Mouse (Mus musculus): Measurements from ENCODE around the gene Tbc1d22a. TPM values are rescaled to one million over a fixed set of nuclear protein-coding genes. Genes with fewer than 3 reads are reported as not detected.

Tbc1d22a gene
- polyA plus RNA-seq, 3 experiments from 2014 or later = 10.6 to 12.5 (median 11.6) TPM

DNA sequence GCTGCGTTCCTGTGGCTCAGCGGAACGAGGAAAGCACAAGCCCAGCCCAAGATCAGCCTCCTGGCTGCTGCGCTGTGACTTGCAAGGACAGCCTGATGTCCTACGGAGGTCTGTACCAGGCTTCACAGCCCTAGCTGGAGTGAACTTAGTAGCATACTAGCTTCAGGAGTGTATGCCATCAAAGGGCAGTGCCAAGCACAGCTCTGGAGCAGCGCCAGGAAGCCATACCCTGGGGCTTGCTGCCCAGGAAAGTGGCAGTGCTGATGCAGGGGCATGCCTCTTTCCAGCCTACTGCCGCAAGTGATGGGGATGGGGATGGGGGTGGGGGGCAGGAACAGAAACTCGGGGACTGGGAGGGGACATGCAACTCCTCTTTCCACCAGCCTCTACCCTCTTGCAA, 248.4 kb downstream of the Tbc1d22a start:
- no peak for ATAC-seq

DNA sequence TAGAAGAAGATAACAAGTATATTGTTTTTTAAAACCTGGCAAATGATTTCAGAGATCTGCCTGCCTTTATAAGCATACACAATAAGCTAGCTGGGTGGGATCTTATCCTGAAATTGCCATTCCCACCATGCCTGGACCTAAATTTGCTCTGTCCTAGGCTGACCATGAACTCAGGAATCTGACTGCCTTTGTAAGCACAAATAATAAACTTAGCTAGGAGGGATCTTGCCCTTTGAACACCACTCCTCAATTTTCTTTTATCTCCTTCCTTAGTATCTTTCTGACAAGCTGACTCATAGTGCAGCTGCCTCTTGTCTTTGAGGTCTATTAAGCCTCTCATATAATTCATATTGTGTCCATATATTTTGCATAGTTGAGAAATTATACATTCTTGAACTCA, 253.8 kb downstream of the Tbc1d22a start:
- no peak for ATAC-seq

DNA sequence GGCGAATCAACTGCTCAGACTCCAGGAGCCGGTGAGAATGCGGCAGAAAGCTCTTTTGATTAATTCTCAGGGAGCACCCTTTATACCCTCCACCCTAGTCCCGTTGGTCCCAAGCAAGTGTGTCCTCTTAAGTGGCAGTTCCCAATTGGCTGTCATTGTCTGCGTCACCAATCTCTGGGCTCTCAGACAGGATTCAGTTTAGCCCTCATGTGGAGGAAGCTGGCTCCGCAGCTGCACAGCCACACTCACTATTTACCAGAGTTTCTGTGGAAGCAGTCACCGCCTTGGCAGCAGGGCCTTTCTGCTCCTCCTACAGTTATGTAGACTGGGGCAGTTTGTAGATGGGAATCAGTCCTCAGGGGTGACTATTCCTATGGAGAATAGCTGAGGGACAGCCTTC, 256.9 kb downstream of the Tbc1d22a start:
- no peak for ATAC-seq

DNA sequence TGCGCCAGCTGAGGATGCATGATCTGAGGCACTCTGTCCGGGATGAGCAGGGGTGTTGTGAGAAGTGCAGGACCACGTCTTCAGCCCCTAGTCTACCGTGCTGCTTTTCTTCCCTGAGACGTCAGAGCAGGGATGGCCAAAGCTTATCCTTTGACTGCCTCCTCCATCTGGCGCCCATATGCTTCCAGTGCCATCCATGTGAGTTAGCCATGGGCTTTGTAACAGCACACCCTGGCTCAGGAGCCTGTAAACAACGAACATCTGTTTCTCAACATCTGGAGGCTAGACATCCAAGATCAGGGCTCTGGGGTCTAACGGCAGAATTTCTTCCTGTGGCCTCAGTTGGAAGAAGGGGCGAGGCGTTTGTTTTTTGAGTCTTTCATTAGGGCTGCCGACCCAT, 259.2 kb downstream of the Tbc1d22a start:
- ATAC-seq = no peak

DNA sequence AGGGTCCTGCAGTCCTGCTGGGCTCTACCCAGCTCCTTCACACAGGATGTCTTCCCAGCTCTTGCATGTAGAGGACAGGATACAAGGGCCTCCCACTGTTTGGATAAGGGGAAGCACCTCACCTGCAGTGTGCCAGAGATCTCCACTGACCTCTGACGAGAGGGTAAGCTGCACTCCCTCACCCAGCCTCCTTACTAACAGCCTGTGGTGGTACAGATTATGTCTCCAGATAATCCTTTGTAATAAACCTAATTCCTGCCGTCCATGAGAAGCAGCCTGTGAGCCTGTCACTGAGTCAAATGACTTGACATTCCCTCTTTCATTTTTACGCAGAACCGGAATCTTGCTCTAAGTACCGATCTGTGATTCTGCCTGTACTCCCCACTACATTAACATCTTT, 260.7 kb downstream of the Tbc1d22a start:
- no peak for ATAC-seq

DNA sequence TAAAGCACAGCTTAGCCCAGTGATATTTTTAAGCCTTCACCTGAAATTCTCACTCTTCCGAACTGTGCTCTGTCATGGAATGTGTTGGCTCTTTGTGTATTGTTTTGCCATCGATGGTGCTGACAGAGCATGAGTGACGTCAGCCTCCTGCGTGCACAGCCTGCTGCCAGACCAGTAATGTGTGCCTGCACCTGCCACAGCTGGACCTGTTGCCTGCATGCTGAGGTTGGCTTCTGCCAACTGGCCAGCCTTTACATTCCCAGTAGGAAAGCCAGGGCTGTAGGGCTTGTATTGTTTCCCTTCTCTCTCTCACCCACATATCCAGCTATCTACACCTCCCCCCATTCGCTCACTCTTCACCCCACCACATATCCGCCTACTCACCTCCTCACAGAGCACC, 262.2 kb downstream of the Tbc1d22a start:
- no peak for ATAC-seq

DNA sequence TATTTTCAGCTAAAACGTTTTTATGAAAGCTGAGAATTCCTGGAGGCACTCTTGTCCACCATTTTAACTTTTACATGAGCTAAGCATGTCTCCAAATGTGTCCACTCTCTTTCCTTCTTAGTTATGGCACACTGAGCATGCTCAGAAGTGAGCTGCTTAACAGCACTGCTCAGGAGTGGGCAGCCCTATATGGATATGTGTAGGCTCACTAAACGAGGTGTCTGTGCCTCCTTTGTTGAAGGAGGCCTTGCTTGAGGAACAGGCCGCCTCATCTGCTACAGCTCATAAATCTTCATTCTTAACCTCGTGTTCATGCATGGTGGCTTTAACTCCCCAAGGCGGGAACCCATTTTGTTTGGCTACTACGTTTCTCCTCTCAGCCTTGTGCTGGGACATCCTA, 262.8 kb downstream of the Tbc1d22a start:
- no peak for ATAC-seq

DNA sequence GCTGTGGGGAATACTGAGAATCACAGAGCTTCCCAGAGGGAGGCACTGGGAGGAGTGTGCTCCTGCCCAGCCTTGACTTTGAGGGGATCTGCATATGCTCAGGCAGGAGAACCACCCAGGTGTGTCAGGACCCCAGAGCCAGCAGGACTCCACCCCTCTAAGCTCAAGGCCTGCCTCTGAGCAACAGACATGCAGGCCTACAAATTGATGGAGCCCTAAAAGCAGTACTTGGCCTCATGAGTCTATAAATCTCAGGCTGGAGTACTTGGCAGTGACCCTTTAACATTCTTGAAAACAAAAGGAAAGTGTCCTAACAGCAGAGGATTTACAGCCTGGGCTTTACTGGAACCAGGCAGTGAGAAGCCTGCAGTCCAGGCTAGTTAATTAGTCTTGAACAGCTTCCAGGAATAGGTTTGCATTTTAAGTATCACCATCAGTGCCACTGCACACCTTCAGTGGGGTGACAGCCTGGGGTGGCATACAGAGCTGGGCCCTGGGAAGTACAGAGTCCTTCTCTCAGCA, 263.3 kb downstream of the Tbc1d22a start:
- ATAC-seq = no peak

DNA sequence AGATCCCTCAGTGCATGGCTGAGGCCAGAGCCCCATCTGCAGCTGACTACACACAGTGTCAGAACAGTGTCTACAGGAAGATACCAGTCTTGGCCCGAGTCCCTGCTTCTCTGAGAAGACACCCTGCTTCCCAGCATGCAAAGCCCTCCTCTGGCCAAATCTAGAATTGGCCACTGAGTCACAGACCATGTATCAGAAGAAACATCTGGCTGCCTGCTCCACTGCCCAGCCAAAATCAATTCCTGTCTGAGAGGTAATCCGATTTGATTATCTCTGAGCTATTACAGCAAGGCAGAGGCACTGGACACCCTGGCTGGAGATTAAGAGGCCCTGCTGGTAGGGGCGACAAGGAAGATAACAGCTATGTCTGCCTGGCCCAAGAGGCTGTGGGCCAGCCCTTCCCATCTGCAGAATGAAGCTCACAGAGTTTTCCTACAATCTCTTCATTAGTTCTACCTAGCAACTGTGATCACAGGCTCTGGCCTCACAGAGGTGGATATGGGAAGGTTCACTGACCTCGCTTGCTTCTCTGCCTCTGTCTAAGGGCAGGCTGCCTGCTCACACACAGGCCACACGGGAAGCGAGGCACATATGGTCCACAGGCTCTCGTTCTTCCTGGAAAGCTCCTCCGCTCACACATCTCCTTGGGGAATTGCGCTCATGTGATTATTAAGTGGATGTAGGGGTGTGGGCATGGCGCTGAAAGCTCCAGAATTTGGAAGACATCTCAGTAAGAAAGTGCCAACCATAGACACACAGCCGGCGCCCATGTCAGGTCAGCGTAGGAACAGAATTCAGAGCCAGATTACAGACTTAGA, 264.6 kb downstream of the Tbc1d22a start:
- ATAC-seq = no peak

DNA sequence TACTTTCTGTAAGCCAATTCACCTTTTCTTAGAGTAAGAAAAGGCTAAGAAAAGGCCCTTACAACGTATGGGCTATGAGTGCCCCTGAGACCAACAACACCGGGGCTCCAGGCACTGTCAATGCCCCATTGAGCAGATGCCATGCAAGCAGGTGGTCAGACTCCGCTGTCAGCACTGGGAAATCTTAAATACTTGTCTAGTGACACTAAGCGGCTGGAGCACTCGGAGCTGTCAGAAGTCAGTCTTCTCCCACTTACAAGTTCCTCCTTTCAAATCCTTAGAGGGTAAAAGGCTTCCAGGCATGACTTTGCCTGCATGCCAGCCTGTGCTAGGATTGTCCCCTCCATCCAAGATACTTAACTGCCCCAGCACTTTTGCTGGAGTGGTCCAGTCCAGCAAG, 268.1 kb downstream of the Tbc1d22a start:
- no peak for ATAC-seq

DNA sequence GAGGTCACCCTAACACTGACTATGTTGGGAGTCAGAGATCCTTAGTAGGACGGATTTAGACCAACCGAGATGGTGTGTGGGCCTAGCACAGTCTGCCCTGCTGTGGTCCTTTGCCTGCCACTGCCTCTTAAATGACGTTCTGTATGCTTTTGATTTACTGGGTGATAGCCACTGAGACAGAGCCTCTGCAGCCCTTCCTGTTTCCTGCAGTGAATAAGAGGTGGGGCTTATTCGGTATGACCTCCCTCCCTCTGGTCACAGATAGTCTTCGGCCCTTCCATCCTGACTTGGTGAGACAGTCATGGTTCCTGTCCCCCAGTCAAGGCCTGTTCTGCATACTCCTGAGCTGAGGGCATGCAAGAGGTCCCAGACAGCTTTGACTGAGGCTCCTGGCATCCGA, 271.6 kb downstream of the Tbc1d22a start:
- no peak for ATAC-seq

DNA sequence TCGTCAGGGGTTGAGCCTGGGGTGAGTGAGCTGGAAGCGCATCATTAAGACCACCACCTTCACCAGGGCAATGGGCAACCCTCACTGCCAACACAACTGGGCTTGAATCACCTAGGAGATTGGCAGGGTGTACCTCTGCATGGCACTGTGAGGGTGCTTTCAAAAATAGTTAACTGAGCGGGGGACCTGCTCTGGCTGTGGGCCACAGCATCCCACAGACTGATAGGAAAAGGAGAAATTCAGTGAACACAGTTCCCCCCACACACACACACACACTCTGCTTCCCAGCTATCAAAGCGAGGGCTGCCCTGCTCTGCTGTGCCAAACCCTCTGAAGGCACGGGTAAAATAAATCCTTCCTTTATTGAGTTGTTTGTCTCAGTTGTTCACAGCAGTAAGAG, 273.1 kb downstream of the Tbc1d22a start:
- no peak for ATAC-seq

DNA sequence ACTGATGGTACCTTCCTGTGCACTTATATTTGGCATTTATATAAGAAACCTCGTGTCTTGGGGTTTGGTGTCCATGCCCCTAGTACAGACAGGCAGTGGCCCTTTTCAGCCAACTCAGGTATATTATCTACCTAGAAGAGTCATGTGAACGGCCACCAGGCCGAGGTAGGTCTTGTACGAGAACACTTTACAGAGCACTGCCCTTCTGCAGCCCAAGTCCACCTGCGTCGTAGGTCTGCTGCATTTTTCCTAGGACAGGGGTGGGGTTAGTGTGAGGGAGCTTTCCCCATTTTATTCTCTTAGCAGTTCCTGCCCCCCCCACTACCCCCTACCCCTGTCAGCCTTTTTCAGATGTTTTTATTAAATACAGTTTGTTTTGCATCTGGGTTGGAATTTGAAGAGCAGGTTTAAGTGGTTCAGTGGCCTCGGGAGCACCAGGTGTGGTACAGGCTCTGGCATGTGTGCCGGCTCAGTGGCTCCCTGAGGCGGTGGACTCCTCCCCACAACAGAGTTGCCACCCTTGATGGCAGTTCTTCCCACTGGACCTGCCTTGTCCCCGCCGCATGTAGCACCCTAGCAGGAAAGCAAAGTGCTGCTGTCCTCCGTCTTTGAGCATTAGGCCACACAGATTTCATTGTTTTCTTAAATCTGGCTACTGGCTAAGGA, 277.3 kb downstream of the Tbc1d22a start:
- ATAC-seq = no peak

DNA sequence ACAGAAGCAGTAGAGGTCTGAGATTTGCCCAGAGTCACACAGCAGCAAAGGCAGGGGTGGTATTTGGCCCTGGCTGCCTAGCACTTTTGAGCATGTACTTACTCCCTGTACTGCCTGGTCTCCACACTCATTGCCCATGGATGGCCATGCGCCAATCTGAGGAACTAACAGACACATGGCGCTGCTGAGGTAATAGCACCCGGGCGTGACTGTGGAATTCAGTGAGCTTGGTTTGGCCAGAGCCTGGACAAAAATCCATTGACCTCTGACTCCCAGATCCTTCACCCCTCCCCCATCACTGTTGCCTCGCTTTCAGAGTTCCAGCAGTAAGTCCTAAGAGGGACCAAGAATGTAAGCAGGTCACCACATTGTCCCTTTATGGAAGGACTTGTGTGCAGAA, 278.4 kb downstream of the Tbc1d22a start:
- ATAC-seq = no peak

DNA sequence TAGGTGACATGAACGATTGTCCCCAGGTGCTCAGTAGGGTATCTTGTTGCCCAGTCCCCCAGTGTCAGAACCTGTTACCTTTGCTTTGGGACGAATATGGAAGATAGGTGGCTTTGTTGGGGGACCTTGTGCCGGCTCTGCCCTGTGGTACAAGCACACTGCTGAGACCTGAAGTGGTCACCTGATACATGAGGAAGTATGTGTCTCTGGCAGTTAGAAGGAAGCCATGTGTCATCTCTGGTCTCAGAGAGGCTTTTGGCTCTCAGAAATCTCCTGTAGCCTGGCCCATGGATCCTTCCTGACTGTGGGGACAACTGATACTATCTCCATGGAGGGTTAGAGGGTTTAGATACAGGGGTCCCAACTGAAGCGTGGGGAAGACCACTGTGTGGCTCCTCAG, 281.9 kb downstream of the Tbc1d22a start:
- ATAC-seq = no peak

DNA sequence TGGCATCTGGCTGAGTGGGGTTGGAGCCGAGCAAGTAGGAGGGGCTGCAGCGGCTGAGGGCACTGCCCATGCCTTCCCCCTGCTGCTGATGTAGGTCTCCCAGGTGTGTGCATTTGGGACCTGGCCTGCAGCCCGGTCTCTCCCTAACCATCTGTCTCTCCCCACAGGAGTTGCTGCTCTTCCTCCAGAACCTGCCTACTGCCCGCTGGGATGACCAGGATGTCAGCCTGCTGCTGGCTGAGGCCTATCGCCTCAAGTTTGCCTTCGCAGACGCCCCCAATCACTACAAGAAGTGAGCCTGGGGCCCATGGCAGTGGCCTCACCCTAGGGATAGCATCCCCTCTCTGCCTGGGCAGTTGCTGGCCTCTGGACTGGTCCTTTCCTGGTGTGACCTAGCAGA, 282.4 kb downstream of the Tbc1d22a start:
- ATAC-seq = no peak

DNA sequence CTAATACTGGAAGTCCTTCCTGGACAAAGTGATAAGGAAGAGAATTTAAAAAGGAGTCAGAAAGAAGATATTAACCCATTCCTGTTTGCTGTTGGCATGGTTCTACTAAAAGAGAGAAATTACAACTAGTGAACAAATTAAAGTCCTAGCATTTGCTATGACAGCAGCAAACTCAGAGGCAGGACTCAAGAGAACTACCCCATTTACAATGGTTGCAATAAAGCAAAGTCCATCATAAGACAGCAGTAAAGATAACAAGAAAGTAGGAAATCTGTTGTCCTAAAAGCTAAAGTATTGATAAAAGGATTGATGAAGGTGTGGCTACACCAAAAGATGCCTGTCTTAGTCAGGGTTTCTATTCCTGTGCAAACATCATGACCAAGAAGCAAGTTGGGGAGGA, 286.3 kb downstream of the Tbc1d22a start:
- no peak for ATAC-seq

DNA sequence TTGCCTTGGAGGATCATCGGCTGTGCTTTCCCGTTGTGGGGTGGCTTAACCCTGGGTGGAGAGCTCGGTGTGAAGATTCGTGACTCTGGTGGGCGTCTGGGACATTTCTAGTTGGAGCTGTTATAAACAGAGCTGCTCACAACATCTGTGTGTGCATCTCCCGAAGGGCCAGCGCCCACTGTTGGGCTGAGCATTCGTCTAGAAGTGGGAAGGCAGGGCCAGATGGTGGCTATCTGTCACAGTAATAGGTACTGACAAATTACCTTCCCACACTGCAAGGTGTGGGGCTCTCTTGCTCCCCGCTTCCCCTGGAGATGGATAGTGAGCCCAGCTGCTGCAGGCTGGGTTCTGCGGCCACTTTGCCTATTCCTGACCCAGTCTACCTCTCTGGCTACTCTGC, 289.2 kb downstream of the Tbc1d22a start:
- ATAC-seq = no peak

DNA sequence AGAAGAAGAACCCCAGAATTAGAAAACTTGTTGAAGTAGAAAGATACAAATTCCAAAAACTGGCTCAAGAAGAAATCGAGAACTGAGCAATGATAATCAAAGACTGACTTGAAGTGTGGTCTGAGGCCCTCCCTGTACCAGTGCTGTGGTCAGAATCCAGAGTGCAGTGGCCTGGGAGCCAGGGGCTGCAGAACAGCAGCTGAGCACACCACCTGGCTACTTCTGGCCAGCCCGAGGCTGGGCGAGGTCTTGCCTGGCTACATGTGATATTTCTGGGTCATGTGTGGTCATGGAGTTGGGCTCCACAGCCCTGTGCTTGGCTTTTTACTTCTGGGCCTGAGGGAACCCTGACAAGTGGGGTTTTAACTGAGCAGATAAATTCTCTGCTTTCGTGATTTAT, 292.4 kb downstream of the Tbc1d22a start:
- ATAC-seq = no peak

DNA sequence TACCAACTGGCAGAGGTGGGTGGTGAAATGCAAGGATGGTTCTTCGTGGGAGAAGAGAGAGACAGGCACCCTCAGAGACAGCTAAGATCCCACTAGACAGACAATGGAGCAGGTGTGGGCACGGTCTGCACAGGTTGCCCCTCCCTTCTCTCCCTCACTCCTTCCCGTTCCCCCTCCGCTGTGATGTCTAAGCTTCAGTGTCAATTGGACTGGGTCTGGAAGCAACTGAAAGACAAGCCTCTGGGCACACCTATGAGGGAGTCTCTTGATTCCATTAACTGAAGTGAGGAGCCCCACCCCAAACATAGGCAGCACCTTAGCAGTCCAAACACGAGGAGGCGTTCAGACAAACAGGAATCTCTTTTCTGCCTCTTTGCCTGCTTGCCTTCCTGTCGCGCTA, 293.3 kb downstream of the Tbc1d22a start:
- no peak for ATAC-seq

DNA sequence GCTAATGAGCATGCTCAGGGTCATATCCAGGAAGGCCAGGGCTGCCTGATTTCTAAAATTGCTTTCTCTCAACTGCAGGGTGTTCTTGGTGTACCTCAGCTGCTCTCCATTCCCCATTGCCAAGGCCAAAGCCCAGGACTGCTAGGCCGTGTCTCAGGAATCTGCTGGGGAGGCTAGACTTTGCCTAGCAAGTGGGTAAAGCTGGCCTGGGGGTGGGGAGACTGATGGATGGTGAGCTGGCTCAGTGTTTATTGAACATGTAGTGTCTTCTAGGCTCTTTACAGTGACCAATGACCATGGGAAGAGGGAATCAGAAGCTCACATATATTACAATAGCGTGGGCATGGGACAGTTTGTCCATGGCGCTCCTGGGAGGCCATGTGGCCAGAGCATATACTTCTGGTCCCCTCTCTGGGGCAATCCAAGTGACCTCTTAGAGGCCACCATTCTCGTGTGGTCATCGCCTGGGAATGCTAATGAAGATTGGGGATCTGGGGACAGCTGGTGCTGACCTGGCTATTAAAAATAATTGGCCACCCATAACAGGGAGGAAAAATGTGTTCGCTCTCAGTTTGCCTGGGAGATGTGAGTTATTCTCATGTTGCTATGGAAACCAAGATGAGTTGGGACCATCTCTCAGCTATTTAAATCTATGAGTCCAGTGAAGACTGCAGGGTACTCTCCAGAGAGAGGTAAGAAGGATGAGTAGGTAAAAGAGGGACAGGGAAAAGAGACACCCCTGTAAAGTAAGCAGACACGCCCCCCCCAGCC, 294.3 kb downstream of the Tbc1d22a start:
- no peak for ATAC-seq

DNA sequence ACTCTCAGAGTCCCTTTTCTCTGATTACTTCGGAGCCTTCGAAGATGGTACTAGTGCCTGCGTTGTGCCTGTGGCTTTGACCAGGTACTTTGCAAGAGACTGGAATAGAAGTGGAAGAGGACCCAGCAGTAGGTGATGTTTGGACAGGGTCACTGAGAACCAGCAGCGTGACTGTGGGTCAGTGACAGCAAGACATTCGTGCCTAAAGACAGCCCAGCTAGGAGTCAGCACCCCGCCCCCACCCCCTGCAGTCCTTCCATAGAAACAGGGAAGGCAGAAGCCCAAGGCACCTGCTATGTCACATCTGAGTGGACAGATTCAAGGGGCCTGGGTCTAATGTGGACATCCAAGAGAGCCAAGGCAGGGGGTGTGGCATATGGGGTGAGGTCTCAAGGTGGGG, 295.3 kb downstream of the Tbc1d22a start:
- ATAC-seq = no peak

DNA sequence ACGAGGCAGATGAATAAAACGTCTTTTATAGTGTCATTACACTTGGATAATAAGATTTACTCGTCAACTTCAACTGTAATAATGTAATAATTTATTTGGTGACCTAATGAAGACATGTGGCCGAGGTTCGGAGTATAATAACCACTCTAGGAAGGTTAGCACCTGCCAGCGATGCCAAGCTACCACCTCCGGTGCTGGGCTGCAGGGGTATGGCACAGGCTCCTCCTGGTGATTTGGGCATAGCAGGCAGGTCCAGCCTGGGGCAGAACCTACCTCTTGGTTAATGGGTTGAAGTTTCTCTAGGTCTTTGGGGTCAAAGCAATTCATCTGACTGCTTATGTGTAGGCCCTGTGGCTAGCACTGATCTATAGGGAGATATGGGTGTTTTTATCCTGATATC, 296.9 kb downstream of the Tbc1d22a start:
- no peak for ATAC-seq

DNA sequence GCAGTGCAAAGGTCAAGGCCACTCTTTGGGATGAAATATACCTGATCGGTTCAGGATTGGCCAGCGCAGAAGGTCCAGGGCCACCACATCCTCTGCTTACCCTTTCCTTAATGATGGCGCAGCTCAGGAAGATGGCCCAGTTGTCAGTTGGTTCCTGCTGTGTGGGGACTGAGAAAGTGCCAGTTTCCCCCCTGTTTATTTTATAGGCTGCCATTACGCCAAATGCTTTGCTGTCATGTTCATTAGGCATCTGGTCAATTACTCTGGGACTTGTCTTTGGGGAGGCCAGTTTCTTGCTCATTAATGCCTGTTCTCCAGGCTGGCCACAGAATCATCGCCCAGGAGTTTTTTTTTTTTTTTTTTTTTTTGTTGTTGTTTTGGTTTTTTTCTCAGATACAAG, 299.1 kb downstream of the Tbc1d22a start:
- ATAC-seq = no peak

Data from inflammation-experienced regulatory T-cells, adult 6 months (primary cell).